Mouse (Mus musculus) brown adipose tissue, adult 24 weeks (tissue): ENCODE measurements around the gene Nrip2. TPM values are rescaled to one million over a fixed set of nuclear protein-coding genes. Genes with fewer than 3 reads are reported as not detected.

ENCODE experiments used
- H3K27ac ChIP-seq: fragments of 200-500 bp; replicated peaks from 2 replicates; pipeline ENCODE4 v1.5.1; 2012; ENCODE audit warnings: low read depth, mild to moderate bottlenecking, low read length
- H3K4me1 ChIP-seq: fragments of 200-500 bp; 2 replicates; pipeline ENCODE4 v1.6.1; 2012; ENCODE audit warnings: low read length, mixed read lengths; ENCODE audit not compliant: control insufficient read depth, insufficient read depth, insufficient read length
- H3K4me3 ChIP-seq: fragments of 200-500 bp; 2 replicates; pipeline ENCODE4 v1.5.1; 2012; ENCODE audit warnings: low read depth, mild to moderate bottlenecking, low read length, moderate library complexity; ENCODE audit not compliant: insufficient read depth
- polyA plus RNA-seq: library from polyadenylated mRNA; stranded (reverse); fragments of >200 nt; gene quantifications from 2 replicates; pipeline ENCODE4 v1.2.4, GENCODE M21; 2012; ENCODE audit not compliant: missing spikeins, insufficient read depth, insufficient read length

Gene Nrip2
- polyA plus RNA-seq, 1 experiment = 1.1 TPM

GRCm38 (mm10) chr6:128438317-128438870, 39.3 kb downstream of the Nrip2 start, which contains the start of gene Fkbp4:
Gene Fkbp4, minus strand, starts transcription at chr6:128438677.
- peak within 1 kb of the TSS; percentile 97 for H3K4me3 ChIP-seq
- peak within 1 kb of the TSS; percentile 97 for H3K27ac ChIP-seq
- peaks cover 14% of the 10 kb centered on the region for H3K4me1 ChIP-seq

GRCm38 (mm10) chr6:128438871-128439341, 39.8 kb downstream of the Nrip2 start:
- Histone ChIP-seq H3K4me1 (peaks cover 12% of the 10 kb centered on the region), H3K4me3 (peak overlapping the region; percentile 73), H3K27ac (peak overlapping the region; percentile 97)

GRCm38 (mm10) chr6:128440238-128440637, 41.1 kb downstream of the Nrip2 start:
- no peak overlapping the region for H3K27ac ChIP-seq
- H3K4me1 ChIP-seq = peaks cover 12% of the 10 kb centered on the region
- H3K4me3 ChIP-seq = no peak overlapping the region

GRCm38 (mm10) chr6:128445761-128446535, 46.9 kb downstream of the Nrip2 start:
- Histone ChIP-seq H3K4me1 (no peaks in the 10 kb centered on the region), H3K4me3 (no peak overlapping the region), H3K27ac (no peak overlapping the region)

- Histone ChIP-seq H3K4me1 (no peaks in the 10 kb centered on the region), H3K4me3 (no peak overlapping the region), H3K27ac (no peak overlapping the region)
Measured at GRCm38 (mm10) chr6:128447063-128447462, 48.0 kb downstream of the Nrip2 start.

- no peak overlapping the region for H3K4me3 ChIP-seq
- H3K4me1 ChIP-seq = no peaks in the 10 kb centered on the region
- H3K27ac ChIP-seq = no peak overlapping the region
Measured at GRCm38 (mm10) chr6:128455835-128456605, 56.9 kb downstream of the Nrip2 start.

GRCm38 (mm10) chr6:128457186-128457585, 58.1 kb downstream of the Nrip2 start:
- Histone ChIP-seq H3K27ac (no peak overlapping the region), H3K4me1 (no peaks in the 10 kb centered on the region), H3K4me3 (no peak overlapping the region)

GRCm38 (mm10) chr6:128460321-128460720, 61.2 kb downstream of the Nrip2 start:
- Histone ChIP-seq H3K4me3 (no peak overlapping the region), H3K27ac (no peak overlapping the region), H3K4me1 (no peaks in the 10 kb centered on the region)

- no peak overlapping the region for H3K27ac ChIP-seq
- no peaks in the 10 kb centered on the region for H3K4me1 ChIP-seq
- no peak overlapping the region for H3K4me3 ChIP-seq
Measured at GRCm38 (mm10) chr6:128460729-128461503, 61.8 kb downstream of the Nrip2 start.

GRCm38 (mm10) chr6:128461606-128462005, 62.5 kb downstream of the Nrip2 start:
- Histone ChIP-seq H3K4me3 (no peak overlapping the region), H3K27ac (no peak overlapping the region), H3K4me1 (no peaks in the 10 kb centered on the region)

GRCm38 (mm10) chr6:128464996-128465395, 65.9 kb downstream of the Nrip2 start:
- no peak overlapping the region for H3K4me3 ChIP-seq
- no peaks in the 10 kb centered on the region for H3K4me1 ChIP-seq
- H3K27ac ChIP-seq = no peak overlapping the region

Other genes with a start within 250 kb of the Nrip2 start
- 0.32 and 1.1 TPM in 2 replicates for gene Tead4, start 98.5 kb upstream of the Nrip2 start, polyA plus RNA-seq
- 4.2 and 6.4 TPM in 2 replicates for gene Tulp3, start 43.4 kb upstream of the Nrip2 start, polyA plus RNA-seq
- gene Rhno1, start 36.4 kb upstream of the Nrip2 start, polyA plus RNA-seq = 11.1 and 13.1 TPM in 2 replicates
- 0.28 TPM in 1 of 2 replicates, not detected in the other for gene Foxm1, start 36.3 kb upstream of the Nrip2 start, polyA plus RNA-seq
- gene Tex52, start 23.8 kb upstream of the Nrip2 start, polyA plus RNA-seq = not detected in 2 replicates
- not detected in 2 replicates for gene Gm44596, start 23.8 kb upstream of the Nrip2 start, polyA plus RNA-seq
- gene Itfg2, start 25.6 kb downstream of the Nrip2 start, polyA plus RNA-seq = 6.9 and 18.1 TPM in 2 replicates
- gene Fkbp4, start 39.4 kb downstream of the Nrip2 start, polyA plus RNA-seq = 90.5 and 140 TPM in 2 replicates
- gene Pzp, start 127.4 kb downstream of the Nrip2 start, polyA plus RNA-seq = 4.1 TPM in 1 of 2 replicates, not detected in the other
- gene A2ml1, start 182.3 kb downstream of the Nrip2 start, polyA plus RNA-seq = not detected in 2 replicates
- not detected in 2 replicates for gene Klrb1a, start 224.2 kb downstream of the Nrip2 start, polyA plus RNA-seq